Mouse (Mus musculus): Measurements from ENCODE around the gene Zfp944. TPM values are rescaled to one million over a fixed set of nuclear protein-coding genes. Genes with fewer than 3 reads are reported as not detected.

Zfp944 gene
- polyA plus RNA-seq (2015; fragmentation: Nextera tagmentation; extraction: Ambion mirVana): 6.7 and 7.0 TPM in 2 replicates

DNA sequence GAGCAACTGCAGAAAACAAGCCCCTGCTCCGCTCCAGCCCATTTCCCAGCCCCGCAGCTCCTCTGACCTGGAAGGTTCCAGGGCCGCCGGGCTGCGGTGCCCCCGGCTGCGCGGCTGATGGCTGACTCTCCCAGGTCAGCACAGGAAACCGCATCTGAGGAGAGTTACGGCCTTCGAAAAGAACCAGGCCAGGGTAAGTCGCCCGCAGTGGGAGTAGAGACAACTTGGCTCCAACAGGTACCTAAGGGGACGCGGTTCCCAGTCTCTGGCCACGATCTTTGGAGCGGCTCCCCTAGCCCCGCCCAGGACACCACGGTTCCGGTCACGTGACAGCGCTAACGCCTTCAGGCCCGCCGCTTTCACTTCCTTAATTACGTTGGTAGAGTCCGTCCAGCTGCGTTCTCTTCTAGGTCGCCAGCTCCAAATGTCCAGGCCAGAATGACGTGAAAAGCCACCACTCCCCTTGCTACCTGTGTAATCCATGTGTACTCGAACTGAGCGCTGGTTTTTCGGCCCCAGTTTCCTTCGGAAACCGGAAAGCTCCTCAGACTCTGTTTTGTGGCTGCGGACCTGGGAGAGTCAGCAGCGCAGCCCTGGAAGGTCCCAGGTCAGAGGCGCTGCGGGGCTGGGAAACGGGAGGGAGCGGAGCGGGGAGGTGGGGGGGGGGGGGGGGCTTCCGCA, at the start of gene Zfp944, which contains the start of gene Zfp758:
TSS of gene Zfp944 (minus strand) at position 300 of the 681 bp plus-strand sequence.
TSS of gene Zfp758 (plus strand) at position 353 of the 681 bp plus-strand sequence.

DNA sequence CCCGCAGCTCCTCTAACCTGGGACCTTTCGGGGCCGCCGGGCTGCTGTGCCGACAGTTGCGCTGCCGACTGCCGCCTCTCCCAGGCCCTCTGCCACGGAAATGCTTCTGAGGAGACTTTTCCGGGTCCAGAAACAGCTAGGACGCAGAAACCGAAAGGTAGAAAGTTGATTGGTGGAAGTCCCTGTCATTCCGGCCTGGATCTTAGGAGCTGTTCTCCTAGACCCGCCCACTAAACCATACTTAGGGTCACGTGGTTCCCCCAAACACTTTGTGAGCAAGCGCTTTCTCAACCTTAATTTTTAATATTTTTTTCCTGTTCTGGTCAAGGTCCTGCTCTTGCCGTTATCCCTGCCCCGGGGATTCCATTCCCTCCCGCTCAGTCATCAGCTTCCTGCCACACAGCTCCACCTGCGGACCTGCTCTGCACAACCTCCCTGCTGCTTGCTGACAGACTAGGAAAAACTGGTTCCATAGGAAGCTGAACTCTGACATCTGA, 46.4 kb downstream of the Zfp944 start, which contains the start of gene CT030661.1:
TSS of gene CT030661.1 (minus strand) at position 108 of the 497 bp plus-strand sequence.

Other genes with a start within 250 kb of the Zfp944 start
- 1.1 and 1.7 TPM in 2 replicates for gene Zfp947, start 195.2 kb downstream of the Zfp944 start, polyA plus RNA-seq (2015; fragmentation: Nextera tagmentation; extraction: Ambion mirVana)
- gene Zfp994, start 135.8 kb downstream of the Zfp944 start, polyA plus RNA-seq (2015; fragmentation: Nextera tagmentation; extraction: Ambion mirVana): 1.6 and 1.8 TPM in 2 replicates
- 5.9 and 7.2 TPM in 2 replicates for gene CT030661.1, start 46.6 kb downstream of the Zfp944 start, polyA plus RNA-seq (2015; fragmentation: Nextera tagmentation; extraction: Ambion mirVana)
- 4.1 and 5.4 TPM in 2 replicates for gene Zfp758, start 53 bp upstream of the Zfp944 start, polyA plus RNA-seq (2015; fragmentation: Nextera tagmentation; extraction: Ambion mirVana)
- gene Zfp946, start 62.8 kb upstream of the Zfp944 start, polyA plus RNA-seq (2015; fragmentation: Nextera tagmentation; extraction: Ambion mirVana): 3.7 and 4.5 TPM in 2 replicates
- gene Vmn2r111, start 212.1 kb upstream of the Zfp944 start, polyA plus RNA-seq (2015; fragmentation: Nextera tagmentation; extraction: Ambion mirVana): not detected in 2 replicates
- gene Vmn2r112, start 239.6 kb upstream of the Zfp944 start, polyA plus RNA-seq (2015; fragmentation: Nextera tagmentation; extraction: Ambion mirVana): not detected in 2 replicates

Data from urinary bladder, postnatal 0 days (tissue).